Mouse (Mus musculus): ENCODE data around the gene Bsn.

- TF ChIP-seq CTCF (IDR thresholded peaks at IDR 0.05; ENCODE audit: extremely low read depth, insufficient read depth, low read length) (no peak), POLR2A (IDR thresholded peaks at IDR 0.05; ENCODE audit: extremely low read depth, insufficient read depth, low read length) (no peak)
Observed at GRCm38 (mm10) chr9:108123916-108124315, 66.3 kb downstream of the Bsn start.

Data from cortical plate, adult 2 months (tissue).